28 mouse cellular contexts compared by ENCODE assay signal in the genomic region with DNA sequence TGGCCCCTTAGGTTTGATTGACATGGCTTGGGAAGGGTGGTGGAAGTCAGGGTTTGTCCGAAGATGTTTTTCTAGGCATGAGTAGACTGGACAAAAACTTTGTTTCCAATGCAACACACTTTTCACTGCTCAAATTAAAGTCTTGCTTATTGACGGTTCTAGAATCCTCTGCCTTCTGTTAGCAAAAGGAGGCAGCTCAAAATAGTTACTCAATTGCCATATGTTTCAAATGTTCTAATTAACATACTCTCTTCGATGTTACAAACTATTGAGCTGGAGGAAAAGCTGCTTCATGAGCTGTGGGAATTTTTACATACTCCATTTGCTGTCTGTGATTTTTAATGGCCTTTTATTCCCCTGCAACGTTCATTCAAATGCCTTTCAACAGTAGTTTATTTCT. TPM values are rescaled to one million over a fixed set of nuclear protein-coding genes. Genes with fewer than 3 reads are reported as not detected.
"Had no signal": no experiment of that assay in that cellular context is flagged by ENCODE, and none has a peak within 500 bp of the region (broad histone marks: within the 10 kb centered on the region; RNA-seq: fewer than 3 reads in every experiment).

No protein-coding gene starts in this region.

- H3K36me3 ChIP-seq: heart, embryonic 13.5 days; heart, embryonic 15.5 days; hindbrain, embryonic 13.5 days; hindbrain, embryonic 15.5 days; kidney, embryonic 15.5 days; limb, embryonic 13.5 days; limb, embryonic 15.5 days; liver, embryonic 12.5 days had no signal

- ATAC-seq: hindbrain, postnatal 0 days; intestine, embryonic 16.5 days; liver, embryonic 12.5 days had no signal

- H3K4me2 ChIP-seq: heart, embryonic 11.5 days; heart, embryonic 13.5 days; heart, embryonic 15.5 days; hindbrain, embryonic 13.5 days; hindbrain, embryonic 15.5 days; kidney, embryonic 15.5 days; limb, embryonic 13.5 days; limb, embryonic 15.5 days; liver, embryonic 12.5 days had no signal

- H3K27ac ChIP-seq: heart, adult 2 months; heart, embryonic 13.5 days; heart, embryonic 15.5 days; hindbrain, embryonic 13.5 days; hindbrain, embryonic 15.5 days; hindbrain, postnatal 0 days; kidney, embryonic 15.5 days; kidney, postnatal 0 days; limb, embryonic 13.5 days; limb, embryonic 15.5 days; liver, embryonic 12.5 days; liver, embryonic 14.5 days had no signal

- H3K9me3 ChIP-seq: heart, embryonic 13.5 days; heart, embryonic 15.5 days; hindbrain, embryonic 13.5 days; hindbrain, embryonic 15.5 days; kidney, embryonic 15.5 days; limb, embryonic 13.5 days; limb, embryonic 15.5 days; liver, embryonic 12.5 days had no signal

- H3K9ac ChIP-seq: heart, embryonic 13.5 days; heart, embryonic 15.5 days; hindbrain, embryonic 13.5 days; hindbrain, embryonic 15.5 days; kidney, embryonic 15.5 days; limb, embryonic 13.5 days; limb, embryonic 15.5 days; liver, embryonic 12.5 days; liver, embryonic 14.5 days had no signal

- H3K4me1 ChIP-seq: heart, embryonic 15.5 days; kidney, embryonic 15.5 days; limb, embryonic 13.5 days; limb, embryonic 15.5 days; liver, embryonic 12.5 days had no signal

- H3K27me3 ChIP-seq: heart, embryonic 13.5 days; heart, embryonic 15.5 days; hindbrain, embryonic 13.5 days; hindbrain, embryonic 15.5 days; kidney, embryonic 15.5 days; limb, embryonic 13.5 days; limb, embryonic 15.5 days; liver, embryonic 12.5 days had no signal

- H3K4me3 ChIP-seq: heart, adult 2 months; heart, embryonic 13.5 days; heart, embryonic 15.5 days; hindbrain, embryonic 13.5 days; hindbrain, embryonic 15.5 days; kidney, embryonic 15.5 days; limb, embryonic 13.5 days; limb, embryonic 15.5 days; liver, embryonic 12.5 days had no signal

- DNase-seq: gastrocnemius, postnatal 14 days; gastrocnemius, postnatal 36 days; heart, adult 11 months; heart, adult 2 months; heart, postnatal 14 days; heart, postnatal 36 days; kidney, adult 11 months; kidney, adult 2 months; kidney, adult 9 months; kidney, postnatal 14 days; kidney, postnatal 36 days; layer of hippocampus, adult 9-11 months; layer of hippocampus, postnatal 36 days; left cerebral cortex, postnatal 4 days had no signal

RNA-seq across cellular contexts. Expression of a gene that starts 39.0 kb away (rescaled TPM):
- polyA plus RNA-seq: liver, adult 2 months had no signal
